Mouse (Mus musculus) cerebellum, adult 2 months (tissue): Measurements from ENCODE around the gene Ear2.
"Not testable (repeated sequence)": the region's sequence is repeated elsewhere in the genome, so short reads cannot be mapped to it uniquely, and the experiment has no call there.

Source experiments
- CTCF ChIP-seq: fragments of 200-500 bp; IDR thresholded peaks from 2 replicates; pipeline ENCODE4 v1.5.1; 2011; ENCODE audit warnings: low read depth, mild to moderate bottlenecking, control low read depth, low read length, moderate library complexity, borderline replicate concordance; ENCODE audit not compliant: insufficient read depth
- POLR2A ChIP-seq: fragments of 200-500 bp; IDR thresholded peaks from 2 replicates; pipeline ENCODE4 v1.6.1; 2011; ENCODE audit warnings: low read length, control low read depth, borderline replicate concordance; ENCODE audit not compliant: insufficient read depth

GRCm38 (mm10) chr14:44086588-44086987, 15.9 kb upstream of the Ear2 start:
- not testable (repeated sequence) for TF ChIP-seq CTCF, POLR2A
